Mouse (Mus musculus): ENCODE data around the gene Asphd1.

- TF ChIP-seq CTCF (IDR thresholded peaks at IDR 0.05; ENCODE audit: borderline replicate concordance, insufficient read depth, low read length) (no peak), POLR2A (IDR thresholded peaks at IDR 0.05; ENCODE audit: low read depth, low read length) (no peak)
These were observed 756 bp downstream of the Asphd1 start for GRCm38 (mm10) chr7:126948626-126949025.
